Mouse (Mus musculus) C2C12 (cell line): ENCODE data around the gene Uqcc1. TPM values are rescaled to one million over a fixed set of nuclear protein-coding genes. Genes with fewer than 3 reads are reported as not detected.
A peak's percentile ranks its signal among the peaks of the same experiment; 100 is the strongest.

Source experiments
- H3K27me3 ChIP-seq: one replicate; pipeline ENCODE4 v1.6.1; 2011; ENCODE audit not compliant: control insufficient read depth, insufficient read depth, insufficient read length
- H3K36me3 ChIP-seq: one replicate; pipeline ENCODE4 v1.6.1; 2011; ENCODE audit not compliant: control insufficient read depth, insufficient read depth
- H3K4me3 ChIP-seq: one replicate; pipeline ENCODE4 v1.5.1; 2011; ENCODE audit warnings: mild to moderate bottlenecking, control low read depth; ENCODE audit not compliant: poor library complexity, insufficient read depth, severe bottlenecking
- H3K79me2 ChIP-seq: one replicate; pipeline ENCODE4 v1.6.1; 2011; ENCODE audit not compliant: control insufficient read depth, insufficient read depth
- H3K79me3 ChIP-seq: one replicate; pipeline ENCODE4 v1.6.1; 2011; ENCODE audit warnings: low read depth, control low read depth
- H3ac ChIP-seq: one replicate; pipeline ENCODE3; 2011; ENCODE audit warnings: low read depth; ENCODE audit not compliant: control insufficient read depth, insufficient read length
- CEBPB ChIP-seq: IDR thresholded peaks from one replicate; pipeline ENCODE4 v1.6.1; 2011; ENCODE audit warnings: low read depth, mild to moderate bottlenecking, control low read depth, moderate library complexity
- CTCF ChIP-seq: IDR thresholded peaks from one replicate; pipeline ENCODE4 v1.5.1; 2011; ENCODE audit not compliant: control insufficient read depth, insufficient read depth, insufficient read length
- FOSL1 ChIP-seq: IDR thresholded peaks from one replicate; pipeline ENCODE4 v1.8.0; 2011; ENCODE audit warnings: mild to moderate bottlenecking, low read length; ENCODE audit not compliant: poor library complexity, insufficient read depth, severe bottlenecking
- MAX ChIP-seq: IDR thresholded peaks from one replicate; pipeline ENCODE4 v1.6.1; 2011; ENCODE audit warnings: mild to moderate bottlenecking, control low read depth
- MYOD1 ChIP-seq: IDR thresholded peaks from one replicate; pipeline ENCODE4 v1.6.1; 2011; ENCODE audit warnings: low read depth; ENCODE audit not compliant: control insufficient read depth, insufficient read length
- MYOG ChIP-seq: IDR thresholded peaks from one replicate; pipeline ENCODE4 v1.6.1; 2011; ENCODE audit not compliant: control insufficient read depth, insufficient read length; ENCODE audit errors: extremely low read depth
- USF1 ChIP-seq: IDR thresholded peaks from one replicate; pipeline ENCODE4 v1.6.1; 2011; ENCODE audit warnings: low read depth, mild to moderate bottlenecking, control low read depth, moderate library complexity
- long read RNA-seq, 2 experiments: library from polyadenylated mRNA; unstranded; transcript quantifications; one replicate each; pipeline ENCODE4 v2.0.0; 2019 to 2020
- polyA plus RNA-seq: library from polyadenylated mRNA; unstranded; fragments of >200 nt; fragmentation: generic; extraction: Trizol; gene quantifications from one replicate; pipeline ENCODE4 v1.2.1, GENCODE M21; 2012; ENCODE audit warnings: missing spikeins

The Uqcc1 gene
- 47.6 TPM for polyA plus RNA-seq
- long read RNA-seq, experiment 1, transcript Uqcc1-204 (10 exons, 2,633 nt) = major isoform, 19 of 27 reads
- long read RNA-seq, experiment 1, partial matches to known transcripts = 3 of 27 reads
- long read RNA-seq, experiment 1, other reads (novel, unspliced or antisense) = 4 of 27 reads
- long read RNA-seq, experiment 2, transcript Uqcc1-204 (10 exons, 2,633 nt) = major isoform, 189 of 250 reads
- long read RNA-seq, experiment 2, transcript Uqcc1-207 (10 exons, 2,413 nt) = minor isoform, 15 of 250 reads
- long read RNA-seq, experiment 2, partial matches to known transcripts = 14 of 250 reads
- long read RNA-seq, experiment 2, other reads (novel, unspliced or antisense) = 29 of 250 reads

GRCm38 (mm10) chr2:155929531-155930442 lies at the start of gene Uqcc1:
Uqcc1 (minus strand) TSS chr2:155930310.
- peaks cover 60% of the 10 kb centered on the region for H3K79me2 ChIP-seq
- H3K27me3 ChIP-seq = no peaks in the 10 kb centered on the region
- peak within 1 kb of the TSS; percentile 72 for H3ac ChIP-seq
- TF ChIP-seq CEBPB = peak; percentile 1
- TF ChIP-seq MAX = peak; percentile 66
- TF ChIP-seq MYOD1 = no peak
- peak within 1 kb of the TSS; percentile 81 for H3K4me3 ChIP-seq
- no peaks in the 10 kb centered on the region for H3K36me3 ChIP-seq
- peaks cover 38% of the 10 kb centered on the region for H3K79me3 ChIP-seq

- Histone ChIP-seq H3K4me3 (peak overlapping the region; percentile 16), H3K79me2 (peaks cover 22% of the 10 kb centered on the region), H3ac (peak overlapping the region; percentile 49), H3K36me3 (peaks cover 90% of the 10 kb centered on the region), H3K79me3 (peaks cover 9% of the 10 kb centered on the region), H3K27me3 (no peaks in the 10 kb centered on the region)
- no peak for TF ChIP-seq MYOD1
- no peak for TF ChIP-seq CTCF
- TF ChIP-seq CEBPB = no peak
- TF ChIP-seq FOSL1 = no peak
Measured at GRCm38 (mm10) chr2:155979328-155979991, 49.4 kb upstream of the Uqcc1 start.

- TF ChIP-seq FOSL1 (no peak), MAX (no peak), CEBPB (no peak), CTCF (no peak), MYOD1 (no peak), MYOG (no peak), USF1 (no peak)
- Histone ChIP-seq H3ac (no peak overlapping the region), H3K4me3 (no peak overlapping the region), H3K27me3 (no peaks in the 10 kb centered on the region), H3K79me2 (no peaks in the 10 kb centered on the region), H3K36me3 (peaks cover 83% of the 10 kb centered on the region), H3K79me3 (no peaks in the 10 kb centered on the region)
Measured at GRCm38 (mm10) chr2:155974087-155974731, 44.1 kb upstream of the Uqcc1 start.

GRCm38 (mm10) chr2:155973348-155973747 lies 43.2 kb upstream of the Uqcc1 start:
- Histone ChIP-seq H3K79me3 (no peaks in the 10 kb centered on the region), H3K27me3 (no peaks in the 10 kb centered on the region), H3ac (no peak overlapping the region), H3K36me3 (peaks cover 85% of the 10 kb centered on the region), H3K4me3 (no peak overlapping the region), H3K79me2 (no peaks in the 10 kb centered on the region)
- no peak for TF ChIP-seq CEBPB
- TF ChIP-seq MAX = no peak
- TF ChIP-seq CTCF = no peak
- TF ChIP-seq USF1 = no peak
- TF ChIP-seq MYOD1 = no peak
- no peak for TF ChIP-seq MYOG
- no peak for TF ChIP-seq FOSL1

GRCm38 (mm10) chr2:155962991-155963390 lies 32.9 kb upstream of the Uqcc1 start:
- TF ChIP-seq USF1 (no peak), MYOD1 (no peak)
- Histone ChIP-seq H3K79me2 (peaks cover 27% of the 10 kb centered on the region), H3K36me3 (peaks cover 64% of the 10 kb centered on the region), H3K27me3 (no peaks in the 10 kb centered on the region), H3K4me3 (no peak overlapping the region), H3K79me3 (peaks cover 23% of the 10 kb centered on the region), H3ac (no peak overlapping the region)
